Mouse (Mus musculus): ENCODE data around the gene Utf1.

Utf1 gene

GRCm38 (mm10) chr7:139971436-139971835 lies 27.8 kb downstream of the Utf1 start:
- DNase-seq (ENCODE audit: low read depth, low spot score) = no peak

GRCm38 (mm10) chr7:139972923-139973331 lies 29.3 kb downstream of the Utf1 start:
- no peak for DNase-seq (ENCODE audit: low read depth, low spot score)

GRCm38 (mm10) chr7:139974307-139974706 lies 30.7 kb downstream of the Utf1 start:
- no peak for DNase-seq (ENCODE audit: low read depth, low spot score)

GRCm38 (mm10) chr7:139975471-139975870 lies 31.9 kb downstream of the Utf1 start:
- DNase-seq (ENCODE audit: low read depth, low spot score) = no peak

DNA sequence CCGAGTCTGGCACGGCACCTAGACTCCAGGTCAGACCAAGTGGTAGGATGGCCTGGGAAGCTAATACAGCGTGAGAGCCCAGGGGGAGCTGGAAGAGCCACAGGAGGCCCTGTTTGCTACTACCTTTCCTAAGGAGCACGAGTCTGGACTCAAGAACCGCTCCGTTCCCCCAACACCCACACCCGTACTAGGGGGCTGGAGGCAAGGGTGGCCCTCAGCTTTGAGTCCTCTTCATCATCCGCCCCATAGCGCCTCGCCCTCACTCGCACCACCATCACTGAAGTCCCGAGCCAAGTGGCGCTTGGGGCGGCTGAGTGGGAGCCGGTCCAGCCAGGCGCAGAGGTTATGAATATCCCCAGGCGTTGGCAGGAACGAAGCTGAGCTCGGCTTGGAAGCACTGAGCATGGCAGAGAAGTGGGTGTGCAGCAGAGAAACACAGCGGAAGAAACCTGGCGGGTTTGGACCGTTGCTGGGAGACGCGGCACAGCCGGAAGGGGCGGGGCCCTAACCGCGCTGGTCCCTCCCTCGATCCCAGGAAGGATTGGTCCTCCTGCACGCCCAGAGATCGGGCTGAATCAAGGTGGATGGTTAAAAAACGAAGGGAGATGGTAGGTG lies 34.8 kb downstream of the Utf1 start, which contains the start of gene 6430531B16Rik:
Gene 6430531B16Rik, minus strand, starts transcription at position 478 of the 615 bp plus-strand sequence.
- DNase-seq (ENCODE audit: low read depth, low spot score) = peak; percentile 52

- DNase-seq (ENCODE audit: low read depth, low spot score) = no peak
Measured at GRCm38 (mm10) chr7:139979011-139979719, 35.6 kb downstream of the Utf1 start.

DNA sequence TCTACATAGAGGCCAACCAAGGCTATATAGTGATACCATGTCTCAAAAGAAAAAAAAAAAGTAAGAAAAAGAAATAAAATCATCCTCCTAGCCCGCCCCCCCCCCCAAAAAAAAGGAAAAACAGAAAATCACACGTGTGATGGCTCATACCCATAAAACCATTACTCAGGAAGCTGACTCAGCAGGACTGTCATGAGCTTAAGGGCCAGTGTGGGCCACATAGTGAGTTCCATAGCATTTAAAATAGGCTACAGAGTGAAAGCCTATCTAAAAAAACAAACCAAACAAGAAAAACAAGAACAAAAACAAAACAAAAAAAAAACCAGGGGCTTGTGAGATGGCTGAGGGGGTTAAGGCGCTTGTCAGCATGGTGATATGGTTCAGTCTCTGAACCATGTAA lies 37.2 kb downstream of the Utf1 start:
- DNase-seq (ENCODE audit: low read depth, low spot score) = no peak

DNA sequence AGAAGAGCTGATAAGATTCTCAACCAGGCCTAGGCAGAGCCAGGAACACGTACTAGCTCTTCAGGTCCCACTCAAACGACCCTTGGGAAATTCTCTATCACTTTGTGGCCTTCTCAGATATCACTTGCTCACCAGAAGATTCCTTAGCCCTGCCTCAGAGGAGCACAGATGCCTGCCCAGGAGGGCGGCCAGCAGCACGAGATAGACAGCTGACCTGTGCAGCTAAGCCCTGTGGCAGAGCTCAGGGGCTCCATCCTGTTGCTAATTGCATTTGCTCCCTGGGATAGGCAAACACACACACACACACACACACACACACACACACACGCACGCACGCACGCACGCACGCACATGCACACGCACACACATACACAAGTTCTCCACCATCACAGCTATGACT lies 38.5 kb downstream of the Utf1 start:
- no peak for DNase-seq (ENCODE audit: low read depth, low spot score)

DNA sequence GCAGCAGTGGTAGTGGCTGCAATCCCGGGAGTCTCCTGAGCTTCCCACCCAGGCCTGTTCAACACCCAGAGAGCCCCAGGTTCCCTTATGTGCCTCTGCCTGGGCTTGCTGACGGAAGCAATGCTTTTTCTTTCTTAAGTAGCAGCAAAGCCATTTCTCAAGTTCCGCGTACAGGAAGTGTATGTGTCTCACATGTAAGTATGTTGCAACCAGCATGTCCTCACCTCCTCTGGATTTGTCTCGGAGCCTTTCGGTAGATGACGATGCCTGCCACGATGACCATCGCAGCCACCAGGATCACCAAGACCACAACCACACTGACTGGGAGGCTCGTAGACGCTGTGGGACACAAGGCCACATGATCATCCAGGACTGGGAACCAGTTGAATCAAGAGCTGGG lies 40.9 kb downstream of the Utf1 start:
- DNase-seq (ENCODE audit: low read depth, low spot score) = no peak

GRCm38 (mm10) chr7:139988272-139988671 lies 44.7 kb downstream of the Utf1 start:
- DNase-seq (ENCODE audit: low read depth, low spot score) = no peak

GRCm38 (mm10) chr7:139990864-139991394 lies 47.3 kb downstream of the Utf1 start:
- DNase-seq (ENCODE audit: low read depth, low spot score) = no peak

- DNase-seq (ENCODE audit: low read depth, low spot score) = no peak
Measured at GRCm38 (mm10) chr7:139992406-139992805, 48.8 kb downstream of the Utf1 start, which contains the start of gene Adam8. Gene Adam8 (minus strand): TSS chr7:139992562.

DNA sequence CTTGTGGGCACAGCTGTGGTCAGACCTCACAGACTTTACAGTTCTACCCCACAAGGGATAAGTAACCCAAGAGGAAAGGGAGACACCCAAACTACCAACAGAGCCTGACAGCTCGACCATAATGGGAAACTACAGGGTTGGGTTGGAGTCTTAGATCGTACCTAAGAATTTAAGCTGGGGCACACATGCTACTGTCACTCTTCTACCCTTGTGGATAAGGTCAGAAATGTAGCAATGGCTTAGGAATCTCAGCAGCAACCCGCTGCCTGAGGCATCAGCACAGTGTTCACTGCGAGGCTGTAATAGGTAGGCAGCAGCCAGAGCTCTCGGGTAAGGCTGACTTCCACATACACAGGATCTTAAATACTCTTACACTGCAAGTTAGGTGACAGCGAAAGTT lies 49.9 kb downstream of the Utf1 start:
- no peak for DNase-seq (ENCODE audit: low read depth, low spot score)

GRCm38 (mm10) chr7:139994202-139994601 lies 50.6 kb downstream of the Utf1 start:
- no peak for DNase-seq (ENCODE audit: low read depth, low spot score)

- peak; percentile 57 for DNase-seq (ENCODE audit: low read depth, low spot score)
Measured at GRCm38 (mm10) chr7:139994676-139995075, 51.1 kb downstream of the Utf1 start.

All from embryo, embryonic 11.5 days (tissue).